Mouse (Mus musculus) stomach, postnatal 0 days (tissue): ENCODE measurements around the gene Iqsec2. TPM values are rescaled to one million over a fixed set of nuclear protein-coding genes. Genes with fewer than 3 reads are reported as not detected.

ENCODE experiments used
- ATAC-seq: fragments of 200-750 bp; cut with Nextera tagmentation; 2 replicates; pipeline ENCODE4 v1.8.0; 2017; ENCODE audit not compliant: low FRiP score, low TSS enrichment
- DNase-seq: peaks from one replicate; pipeline ENCODE4 v3.0.0-alpha.2; 2016; ENCODE audit warnings: low spot score
- H3K27ac ChIP-seq: fragments of 300-500 bp; sonication (generic); replicated peaks from 2 replicates; pipeline ENCODE4 v1.5.1; 2014; ENCODE audit warnings: mild to moderate bottlenecking, control low read depth
- H3K27me3 ChIP-seq: fragments of 300-500 bp; sonication (generic); 2 replicates; pipeline ENCODE4 v1.6.1; 2014; ENCODE audit warnings: low read length; ENCODE audit not compliant: control insufficient read depth, insufficient read depth
- H3K36me3 ChIP-seq: fragments of 300-500 bp; sonication (generic); 2 replicates; pipeline ENCODE4 v1.6.1; 2014; ENCODE audit warnings: low read length, mixed read lengths; ENCODE audit not compliant: control insufficient read depth, insufficient read depth
- H3K4me1 ChIP-seq: fragments of 300-500 bp; sonication (generic); replicated peaks from 2 replicates; pipeline ENCODE4 v1.6.1; 2014; ENCODE audit warnings: antibody characterized with exemption; ENCODE audit not compliant: control insufficient read depth, insufficient read depth
- H3K4me2 ChIP-seq: fragments of 300-500 bp; sonication (generic); replicated peaks from 2 replicates; pipeline ENCODE4 v1.6.1; 2014; ENCODE audit warnings: low read depth, mild to moderate bottlenecking, control low read depth, moderate library complexity
- H3K4me3 ChIP-seq: fragments of 300-500 bp; sonication (generic); 2 replicates; pipeline ENCODE4 v1.5.1; 2014; ENCODE audit warnings: low read depth, low read length, control low read depth
- H3K9ac ChIP-seq: fragments of 300-500 bp; sonication (generic); 2 replicates; pipeline ENCODE4 v1.6.1; 2014; ENCODE audit warnings: mild to moderate bottlenecking, low read length, control low read depth, mixed read lengths
- H3K9me3 ChIP-seq: fragments of 300-500 bp; sonication (generic); 2 replicates; pipeline ENCODE4 v1.6.1; 2016; ENCODE audit warnings: low read length; ENCODE audit not compliant: control insufficient read depth
- CTCF ChIP-seq: IDR thresholded peaks from 2 replicates; pipeline ENCODE4 v1.5.1; 2016; ENCODE audit warnings: antibody characterized with exemption, low read depth, mild to moderate bottlenecking, moderate library complexity
- EP300 ChIP-seq: optimal IDR thresholded peaks from 2 replicates; pipeline ENCODE3; 2016; ENCODE audit warnings: antibody characterized with exemption
- WGBS: fragments of 180-500 bp; shearing (Covaris S2); extraction: QIAGEN DNeasy Blood & Tissue Kit; methylation state at CpG from one replicate; pipeline ENCODE4 v1.1.7; 2014; 5-methylcytosine and 5-hydroxymethylcytosine counted together
- polyA plus RNA-seq: library from polyadenylated mRNA; unstranded; fragments of >200 nt; fragmentation: Nextera tagmentation; extraction: Ambion mirVana; gene quantifications from 2 replicates; pipeline ENCODE4 v1.2.1, GENCODE M21; 2015

The Iqsec2 gene
- polyA plus RNA-seq, 1 experiment from 2014 or later: 3.6 TPM

DNA sequence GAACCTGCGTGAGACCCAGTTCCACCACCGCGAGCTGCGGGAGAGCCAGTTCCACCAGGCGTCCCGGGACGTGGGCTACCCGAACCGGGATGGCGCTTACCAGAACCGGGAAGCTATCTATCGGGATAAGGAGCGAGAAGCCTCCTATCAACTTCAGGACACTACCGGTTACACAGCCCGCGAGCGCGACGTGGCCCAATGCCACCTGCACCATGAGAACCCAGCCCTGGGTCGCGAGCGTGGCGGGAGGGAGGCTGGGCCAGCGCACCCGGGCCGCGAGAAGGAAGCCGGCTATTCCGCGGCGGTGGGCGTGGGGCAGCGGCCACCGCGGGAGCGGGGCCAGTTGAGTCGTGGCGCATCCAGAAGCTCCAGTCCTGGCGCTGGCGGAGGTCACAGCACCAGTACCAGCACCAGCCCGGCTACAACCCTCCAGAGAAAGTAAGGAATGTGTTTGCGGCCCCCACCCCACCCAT lies 710 bp downstream of the Iqsec2 start:
- Histone ChIP-seq H3K27me3 (no peaks in the 10 kb centered on the region; the same call in 1 of the 2 replicates), H3K4me3 (peak overlapping the region; percentile 58), H3K27ac (no peak overlapping the region), H3K9ac (peak overlapping the region; percentile 63), H3K4me1 (no peaks in the 10 kb centered on the region), H3K4me2 (peak overlapping the region; percentile 73), H3K36me3 (no peaks in the 10 kb centered on the region), H3K9me3 (no peaks in the 10 kb centered on the region)
- DNase-seq (peak; percentile 20), ATAC-seq (peak; percentile 38)
- WGBS: 10% methylated on average over 26 of the region's 42 CpGs
- TF ChIP-seq CTCF: no peak
- TF ChIP-seq EP300: no peak

DNA sequence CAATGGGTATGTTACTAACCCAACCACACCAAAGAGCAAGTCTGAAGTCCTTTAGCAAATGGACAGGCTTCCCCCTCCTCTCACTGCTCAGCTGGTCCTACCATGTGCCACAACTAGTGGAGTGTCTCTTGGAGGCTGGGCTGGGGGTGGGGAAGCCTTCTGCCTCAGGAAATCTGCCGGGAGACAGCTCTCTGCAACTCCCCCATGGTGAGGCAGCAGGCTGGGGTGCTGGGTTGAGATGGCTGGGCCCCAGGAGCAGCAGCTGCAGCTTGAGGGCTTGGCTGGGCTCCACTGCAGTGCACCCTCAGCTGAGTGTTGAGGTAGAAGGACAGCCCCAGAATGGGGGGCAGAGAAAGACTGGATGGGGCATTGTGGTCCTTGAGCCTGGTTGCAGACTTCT lies 2.1 kb downstream of the Iqsec2 start:
- no peak overlapping the region for H3K9ac ChIP-seq
- 29% methylated on average over 1 of the region's 1 CpGs for WGBS
- H3K27ac ChIP-seq: no peak overlapping the region
- H3K27me3 ChIP-seq: no peaks in the 10 kb centered on the region; the same call in 1 of the 2 replicates
- no peaks in the 10 kb centered on the region for H3K4me1 ChIP-seq
- H3K36me3 ChIP-seq: no peaks in the 10 kb centered on the region
- TF ChIP-seq CTCF: no peak
- TF ChIP-seq EP300: no peak
- no peak overlapping the region for H3K4me3 ChIP-seq
- peak overlapping the region; percentile 73 for H3K4me2 ChIP-seq
- no peak for ATAC-seq
- no peak for DNase-seq
- no peaks in the 10 kb centered on the region for H3K9me3 ChIP-seq

DNA sequence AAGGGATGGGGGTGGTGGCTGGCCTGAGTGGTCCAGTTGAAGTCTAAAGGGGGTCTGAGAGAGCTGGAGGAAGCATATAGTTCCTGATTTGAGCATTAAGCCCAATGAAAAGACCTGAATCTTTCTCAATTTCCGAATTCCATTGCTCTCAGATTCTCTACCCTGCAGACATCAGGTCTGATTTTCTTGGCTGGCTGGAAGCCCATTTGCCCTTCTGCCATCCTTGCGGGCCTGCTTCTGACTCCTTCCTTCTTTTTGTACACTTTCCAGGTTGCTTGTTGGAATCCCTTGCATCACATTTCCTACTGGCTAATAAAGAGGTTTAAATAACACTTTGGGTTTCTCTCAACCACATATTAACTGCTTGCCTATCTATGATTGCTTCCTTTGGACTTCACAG lies 2.6 kb downstream of the Iqsec2 start:
- 83% methylated on average over 2 of the region's 2 CpGs for WGBS
- H3K4me1 ChIP-seq: no peaks in the 10 kb centered on the region
- H3K4me3 ChIP-seq: no peak overlapping the region
- TF ChIP-seq EP300 (no peak), CTCF (no peak)
- no peak for DNase-seq
- H3K9ac ChIP-seq: no peak overlapping the region
- no peaks in the 10 kb centered on the region for H3K36me3 ChIP-seq
- ATAC-seq: no peak
- no peak overlapping the region for H3K27ac ChIP-seq
- H3K4me2 ChIP-seq: no peak overlapping the region
- no peaks in the 10 kb centered on the region; the same call in 1 of the 2 replicates for H3K27me3 ChIP-seq
- H3K9me3 ChIP-seq: no peaks in the 10 kb centered on the region

DNA sequence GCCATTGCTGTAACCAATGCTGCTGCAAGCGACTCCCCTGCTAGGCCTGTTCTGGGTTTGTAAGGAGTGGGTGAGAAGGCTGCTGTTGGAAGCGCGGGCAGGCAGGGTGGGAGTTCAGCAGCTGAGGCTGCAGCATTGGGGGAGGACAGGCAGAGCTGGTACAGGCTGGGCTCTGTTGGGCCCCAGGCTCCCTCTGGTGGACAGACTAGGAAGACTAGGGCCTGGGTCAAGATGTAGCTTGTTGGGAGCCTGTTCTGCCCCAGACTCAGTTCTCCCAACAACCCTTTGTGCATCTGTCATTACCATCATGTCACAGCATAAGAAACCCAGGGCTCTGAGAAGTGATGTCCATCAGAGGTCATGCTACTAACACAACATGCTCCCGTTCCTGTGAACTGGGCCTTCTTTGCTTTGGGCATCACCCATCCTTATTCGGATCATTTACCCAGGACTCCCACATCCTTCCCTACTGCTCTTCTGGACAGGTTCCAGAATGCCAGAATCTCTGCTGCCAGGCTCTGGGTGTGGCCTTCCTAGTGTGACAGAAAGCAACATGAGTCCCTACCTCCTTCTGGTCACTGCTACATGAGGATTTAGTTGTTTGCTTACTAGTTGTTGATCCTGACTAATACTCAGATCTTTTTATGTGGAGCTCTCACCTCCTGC lies 3.5 kb downstream of the Iqsec2 start:
- 31% methylated on average over 5 of the region's 5 CpGs for WGBS
- no peaks in the 10 kb centered on the region for H3K9me3 ChIP-seq
- no peaks in the 10 kb centered on the region; the same call in 1 of the 2 replicates for H3K27me3 ChIP-seq
- ATAC-seq (peak; percentile 73), DNase-seq (peak; percentile 59)
- no peaks in the 10 kb centered on the region for H3K4me1 ChIP-seq
- no peak overlapping the region for H3K9ac ChIP-seq
- TF ChIP-seq CTCF (peak; percentile 82), EP300 (no peak)
- H3K36me3 ChIP-seq: no peaks in the 10 kb centered on the region
- no peak overlapping the region for H3K4me2 ChIP-seq
- H3K4me3 ChIP-seq: no peak overlapping the region
- no peak overlapping the region for H3K27ac ChIP-seq

DNA sequence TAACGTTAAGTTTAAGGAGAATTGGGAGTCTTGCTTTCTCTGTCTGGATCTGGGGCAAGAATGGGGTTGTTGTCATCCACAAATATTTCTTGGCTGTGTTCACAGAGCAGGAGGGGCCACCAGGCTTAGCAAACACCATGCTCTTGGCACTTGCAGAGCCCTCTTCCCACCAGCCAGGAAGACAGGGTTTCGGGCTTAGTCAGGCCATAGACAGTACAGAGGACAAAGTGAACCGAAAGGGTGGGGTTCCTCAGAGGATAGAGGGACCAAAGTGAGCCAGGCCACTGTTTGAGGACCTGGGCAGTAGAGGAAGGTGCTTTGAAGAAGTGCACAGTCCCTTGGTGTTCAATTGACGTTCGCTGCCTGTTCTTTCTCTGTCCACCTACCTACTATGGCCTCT lies 4.6 kb downstream of the Iqsec2 start:
- no peak for TF ChIP-seq EP300
- TF ChIP-seq CTCF: no peak
- no peaks in the 10 kb centered on the region for H3K4me1 ChIP-seq
- H3K4me2 ChIP-seq: no peak overlapping the region
- no peaks in the 10 kb centered on the region for H3K36me3 ChIP-seq
- no peak for DNase-seq
- no peaks in the 10 kb centered on the region for H3K9me3 ChIP-seq
- 65% methylated on average over 5 of the region's 5 CpGs for WGBS
- no peak overlapping the region for H3K4me3 ChIP-seq
- no peak overlapping the region for H3K9ac ChIP-seq
- ATAC-seq: no peak
- H3K27me3 ChIP-seq: no peaks in the 10 kb centered on the region; the same call in 1 of the 2 replicates
- H3K27ac ChIP-seq: no peak overlapping the region

DNA sequence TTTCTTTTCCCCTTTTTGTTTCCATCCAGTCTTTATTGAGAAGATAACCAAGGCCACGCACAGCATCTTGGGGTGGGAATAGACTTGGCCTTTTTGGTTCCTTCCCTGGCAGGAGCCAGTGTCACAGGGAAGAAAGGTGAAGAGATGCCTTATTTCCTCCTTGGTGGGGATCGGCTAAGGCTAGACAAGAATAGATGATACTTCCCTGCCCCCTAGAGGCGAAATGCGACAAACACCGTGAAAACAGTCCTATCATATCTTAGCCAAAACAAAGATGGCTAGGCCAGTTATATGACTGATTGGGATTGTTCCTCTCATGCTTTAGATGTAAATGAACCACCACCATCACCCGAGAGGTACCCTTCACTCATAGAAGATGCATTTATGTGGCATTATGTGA lies 7.6 kb downstream of the Iqsec2 start:
- Histone ChIP-seq H3K27me3 (no peaks in the 10 kb centered on the region; the same call in 1 of the 2 replicates), H3K4me3 (no peak overlapping the region), H3K4me2 (no peak overlapping the region), H3K27ac (no peak overlapping the region), H3K36me3 (no peaks in the 10 kb centered on the region), H3K4me1 (no peaks in the 10 kb centered on the region), H3K9me3 (no peaks in the 10 kb centered on the region), H3K9ac (no peak overlapping the region)
- TF ChIP-seq EP300 (no peak), CTCF (peak; percentile 81)
- ATAC-seq (no peak), DNase-seq (peak; percentile 37)
- WGBS: 9% methylated on average over 6 of the region's 6 CpGs
